Comparison of ENCODE assay signal across 17 mouse cellular contexts in genomic region chr11:47640556-47640955, GRCm38 (mm10).
DNase-seq lines count a peak whose midpoint lies in the region; ATAC-seq lines count a peak whose summit lies in the region.
"Had no signal": no experiment of that assay in that cellular context is flagged by ENCODE, and none has a peak within 500 bp of the region (broad histone marks: within the 10 kb centered on the region; RNA-seq: fewer than 3 reads in every experiment).

No protein-coding gene starts in this region.

- H3K36me3 ChIP-seq in hindbrain, embryonic 11.5 days (ENCODE audit: control insufficient read depth, insufficient read depth, low read length) = no peaks in the 10 kb centered on the region
- H3K36me3 ChIP-seq in hindbrain, embryonic 16.5 days (ENCODE audit: control insufficient read depth, insufficient read depth, low read length) = no peaks in the 10 kb centered on the region
- H3K36me3 ChIP-seq in neural tube, embryonic 13.5 days = no peaks in the 10 kb centered on the region
- H3K36me3 ChIP-seq: heart, embryonic 12.5 days; limb, embryonic 15.5 days had no signal

- H3K27ac ChIP-seq in hindbrain, embryonic 11.5 days (ENCODE audit: low read depth, low read length) = 0 out of 2 replicates have a peak overlapping the region, but pooled peaks have one; percentile 30
- no peak overlapping the region for H3K27ac ChIP-seq in hindbrain, embryonic 16.5 days (ENCODE audit: low read depth, low read length)
- peak overlapping the region; percentile 15; the same call in 1 of the 2 replicates for H3K27ac ChIP-seq in neural tube, embryonic 13.5 days (replicated peaks)
- H3K27ac ChIP-seq: limb, embryonic 15.5 days had no signal

- DNase-seq in hindbrain, embryonic 11.5 days (ENCODE audit: low spot score) = peak; percentile 53
- DNase-seq in R1 (ENCODE audit: low read depth, low spot score) = peak; percentile 98
- DNase-seq in embryo, embryonic 11.5 days (ENCODE audit: low read depth, low spot score) = peak; percentile 7
- no peak for DNase-seq in gastrocnemius, postnatal 10 days
- DNase-seq in kidney, adult 18-20 months = no peak
- DNase-seq: adrenal gland, postnatal 25 days; cerebellum, postnatal 25 days; kidney, postnatal 10 days; liver, postnatal 0 days; lung, postnatal 36 days; right cerebral cortex, postnatal 25 days had no signal

- no peaks in the 10 kb centered on the region for H3K4me1 ChIP-seq in hindbrain, embryonic 11.5 days (replicated peaks; ENCODE audit: control insufficient read depth, insufficient read depth, low read length)
- H3K4me1 ChIP-seq in hindbrain, embryonic 16.5 days (ENCODE audit: control insufficient read depth, insufficient read depth, low read depth, low read length) = no peaks in the 10 kb centered on the region
- peaks cover 23% of the 10 kb centered on the region for H3K4me1 ChIP-seq in neural tube, embryonic 13.5 days (replicated peaks)
- H3K4me1 ChIP-seq: heart, embryonic 12.5 days; limb, embryonic 15.5 days had no signal

- H3K4me2 ChIP-seq in hindbrain, embryonic 11.5 days (replicated peaks; ENCODE audit: low read depth, low read length) = no peak overlapping the region
- no peak overlapping the region for H3K4me2 ChIP-seq in hindbrain, embryonic 16.5 days (ENCODE audit: low read length)
- H3K4me2 ChIP-seq in neural tube, embryonic 13.5 days = no peak overlapping the region
- H3K4me2 ChIP-seq: heart, embryonic 12.5 days; limb, embryonic 15.5 days had no signal

- no peak overlapping the region for H3K4me3 ChIP-seq in hindbrain, embryonic 11.5 days (ENCODE audit: low read depth, low read length)
- no peak overlapping the region for H3K4me3 ChIP-seq in hindbrain, embryonic 16.5 days (ENCODE audit: low read length)
- no peak overlapping the region for H3K4me3 ChIP-seq in neural tube, embryonic 13.5 days
- H3K4me3 ChIP-seq: heart, embryonic 12.5 days; limb, embryonic 15.5 days had no signal

- no peaks in the 10 kb centered on the region for H3K27me3 ChIP-seq in hindbrain, embryonic 11.5 days (ENCODE audit: control insufficient read depth, insufficient read depth, low read length)
- H3K27me3 ChIP-seq in hindbrain, embryonic 16.5 days (replicated peaks; ENCODE audit: control insufficient read depth, insufficient read depth, low read length) = no peaks in the 10 kb centered on the region
- no peaks in the 10 kb centered on the region for H3K27me3 ChIP-seq in neural tube, embryonic 13.5 days
- H3K27me3 ChIP-seq: heart, embryonic 12.5 days; limb, embryonic 15.5 days had no signal

- no peak overlapping the region for H3K9ac ChIP-seq in hindbrain, embryonic 11.5 days (ENCODE audit: low read depth, low read length)
- no peak overlapping the region for H3K9ac ChIP-seq in hindbrain, embryonic 16.5 days (ENCODE audit: low read depth, low read length)
- no peak overlapping the region for H3K9ac ChIP-seq in neural tube, embryonic 13.5 days
- H3K9ac ChIP-seq: heart, embryonic 12.5 days; limb, embryonic 15.5 days; liver, postnatal 0 days had no signal

- 17% methylated on average over 1 of the region's 1 CpGs for WGBS in hindbrain, embryonic 11.5 days
- WGBS in hindbrain, embryonic 16.5 days = 11% methylated on average over 1 of the region's 1 CpGs
- WGBS in neural tube, embryonic 13.5 days = 19% methylated on average over 1 of the region's 1 CpGs

- H3K9me3 ChIP-seq in hindbrain, embryonic 11.5 days (ENCODE audit: control insufficient read depth, low read length) = no peaks in the 10 kb centered on the region
- H3K9me3 ChIP-seq in hindbrain, embryonic 16.5 days (ENCODE audit: control insufficient read depth, low read length) = no peaks in the 10 kb centered on the region
- H3K9me3 ChIP-seq in neural tube, embryonic 13.5 days = no peaks in the 10 kb centered on the region
- H3K9me3 ChIP-seq: heart, embryonic 12.5 days; limb, embryonic 15.5 days had no signal

- peak; percentile 86 for ATAC-seq in hindbrain, embryonic 11.5 days (ENCODE audit: low FRiP score)
- no peak for ATAC-seq in hindbrain, embryonic 16.5 days
- no peak for ATAC-seq in neural tube, embryonic 13.5 days (ENCODE audit: low read depth)
- ATAC-seq: activated CD4-positive, CD25-positive, alpha-beta regulatory T cell, adult 4 months; intestine, postnatal 0 days; liver, postnatal 0 days had no signal

Comparison
In these comparisons a context has a peak if more than half of its experiments do, and no peak if none do; other contexts are left out.
1. DNase-seq: peak in hindbrain, embryonic 11.5 days (single experiment), R1 (single experiment) and embryo, embryonic 11.5 days (single experiment); none in gastrocnemius, postnatal 10 days (single experiment) and kidney, adult 18-20 months (single experiment).